Mouse (Mus musculus) thymus, adult 2 months (tissue): ENCODE data around the gene Edn1. TPM values are rescaled to one million over a fixed set of nuclear protein-coding genes. Genes with fewer than 3 reads are reported as not detected.

Experiments
- DNase-seq: peaks from one replicate; pipeline ENCODE4 v3.0.0; 2021
- H3K27ac ChIP-seq: fragments of 200-500 bp; 2 replicates; pipeline ENCODE4 v1.5.1; 2012; ENCODE audit warnings: low read length, control low read depth; ENCODE audit not compliant: control insufficient read depth, insufficient read depth
- H3K27me3 ChIP-seq: fragments of 200-500 bp; 2 replicates; pipeline ENCODE4 v1.6.1; 2012; ENCODE audit warnings: mild to moderate bottlenecking, low read length, moderate library complexity, mixed read lengths; ENCODE audit not compliant: control insufficient read depth, insufficient read depth
- H3K36me3 ChIP-seq: fragments of 200-500 bp; 2 replicates; pipeline ENCODE4 v1.6.1; 2012; ENCODE audit warnings: mild to moderate bottlenecking, low read length, moderate library complexity; ENCODE audit not compliant: control insufficient read depth, insufficient read depth
- H3K4me1 ChIP-seq: fragments of 200-500 bp; replicated peaks from 2 replicates; pipeline ENCODE4 v1.6.1; 2012; ENCODE audit warnings: low read length; ENCODE audit not compliant: control insufficient read depth, insufficient read depth
- H3K4me3 ChIP-seq: fragments of 200-500 bp; 2 replicates; pipeline ENCODE4 v1.5.1; 2012; ENCODE audit warnings: mild to moderate bottlenecking, low read length, control low read depth, moderate library complexity; ENCODE audit not compliant: control insufficient read depth, insufficient read depth
- CTCF ChIP-seq: fragments of 200-500 bp; IDR thresholded peaks from 2 replicates; pipeline ENCODE4 v1.5.1; 2012; ENCODE audit warnings: mild to moderate bottlenecking, control low read depth, low read length, moderate library complexity, borderline replicate concordance; ENCODE audit not compliant: control insufficient read depth, poor library complexity, insufficient read depth; ENCODE audit errors: extremely low read depth
- POLR2A ChIP-seq: fragments of 200-500 bp; IDR thresholded peaks from 2 replicates; pipeline ENCODE4 v1.6.1; 2012; ENCODE audit warnings: mild to moderate bottlenecking, low read length, control low read depth, moderate library complexity; ENCODE audit not compliant: control insufficient read depth, poor library complexity, insufficient read depth; ENCODE audit errors: extremely low read depth
- WGBS: fragments of 180-500 bp; shearing (Covaris S2); methylation state at CpG from one replicate; pipeline ENCODE4 v1.1.7; 2018; 5-methylcytosine and 5-hydroxymethylcytosine counted together
- polyA plus RNA-seq: library from polyadenylated mRNA; depleted of rRNA; stranded (reverse); fragments of >200 nt; gene quantifications from 2 replicates; pipeline ENCODE4 v1.2.3, GENCODE M21; 2012

The Edn1 gene
- polyA plus RNA-seq, 1 experiment, result 0.80 TPM

- Histone ChIP-seq H3K36me3 (no peaks in the 10 kb centered on the region), H3K4me1 (no peaks in the 10 kb centered on the region), H3K27ac (no peak overlapping the region), H3K4me3 (no peak overlapping the region), H3K27me3 (no peaks in the 10 kb centered on the region; the same call in 1 of the 2 replicates)
- peak; percentile 70 for DNase-seq
- TF ChIP-seq POLR2A, result no peak
- peak; percentile 70; the same call in 1 of the 2 replicates for TF ChIP-seq CTCF
- 5% methylated on average over 11 of the region's 11 CpGs for WGBS
These were observed 709 bp upstream of the Edn1 start for GRCm38 (mm10) chr13:42300567-42300966.

- WGBS, result 20% methylated on average over 27 of the region's 27 CpGs
- Histone ChIP-seq H3K27ac (no peak overlapping the region), H3K4me3 (no peak overlapping the region), H3K4me1 (no peaks in the 10 kb centered on the region), H3K36me3 (no peaks in the 10 kb centered on the region), H3K27me3 (no peaks in the 10 kb centered on the region; the same call in 1 of the 2 replicates)
- no peak for TF ChIP-seq POLR2A
- DNase-seq, result no peak
These were observed 935 bp downstream of the Edn1 start for GRCm38 (mm10) chr13:42301961-42302861.

- Histone ChIP-seq H3K27me3 (no peaks in the 10 kb centered on the region; the same call in 1 of the 2 replicates), H3K4me1 (no peaks in the 10 kb centered on the region), H3K4me3 (no peak overlapping the region), H3K36me3 (no peaks in the 10 kb centered on the region), H3K27ac (no peak overlapping the region)
- WGBS, result 37% methylated on average over 11 of the region's 11 CpGs
- no peak for DNase-seq
- no peak for TF ChIP-seq CTCF
- TF ChIP-seq POLR2A, result no peak
These were observed 2.1 kb downstream of the Edn1 start for GRCm38 (mm10) chr13:42303180-42303929.

GRCm38 (mm10) chr13:42304139-42304538, 2.9 kb downstream of the Edn1 start:
- TF ChIP-seq CTCF (no peak), POLR2A (no peak)
- no peak for DNase-seq
- Histone ChIP-seq H3K4me3 (no peak overlapping the region), H3K4me1 (no peaks in the 10 kb centered on the region), H3K27me3 (no peaks in the 10 kb centered on the region; the same call in 1 of the 2 replicates), H3K27ac (no peak overlapping the region), H3K36me3 (no peaks in the 10 kb centered on the region)
- WGBS, result 61% methylated on average over 8 of the region's 8 CpGs

GRCm38 (mm10) chr13:42306870-42307800, 5.9 kb downstream of the Edn1 start:
- WGBS, result 88% methylated on average over 14 of the region's 14 CpGs
- H3K4me3 ChIP-seq, result no peak overlapping the region
- H3K27ac ChIP-seq, result no peak overlapping the region
- no peak for DNase-seq
- no peaks in the 10 kb centered on the region for H3K4me1 ChIP-seq
- no peaks in the 10 kb centered on the region; the same call in 1 of the 2 replicates for H3K27me3 ChIP-seq
- TF ChIP-seq POLR2A, result no peak
- TF ChIP-seq CTCF, result no peak
- no peaks in the 10 kb centered on the region for H3K36me3 ChIP-seq
